Mouse (Mus musculus): ENCODE measurements around the gene Dnah14.

DNA sequence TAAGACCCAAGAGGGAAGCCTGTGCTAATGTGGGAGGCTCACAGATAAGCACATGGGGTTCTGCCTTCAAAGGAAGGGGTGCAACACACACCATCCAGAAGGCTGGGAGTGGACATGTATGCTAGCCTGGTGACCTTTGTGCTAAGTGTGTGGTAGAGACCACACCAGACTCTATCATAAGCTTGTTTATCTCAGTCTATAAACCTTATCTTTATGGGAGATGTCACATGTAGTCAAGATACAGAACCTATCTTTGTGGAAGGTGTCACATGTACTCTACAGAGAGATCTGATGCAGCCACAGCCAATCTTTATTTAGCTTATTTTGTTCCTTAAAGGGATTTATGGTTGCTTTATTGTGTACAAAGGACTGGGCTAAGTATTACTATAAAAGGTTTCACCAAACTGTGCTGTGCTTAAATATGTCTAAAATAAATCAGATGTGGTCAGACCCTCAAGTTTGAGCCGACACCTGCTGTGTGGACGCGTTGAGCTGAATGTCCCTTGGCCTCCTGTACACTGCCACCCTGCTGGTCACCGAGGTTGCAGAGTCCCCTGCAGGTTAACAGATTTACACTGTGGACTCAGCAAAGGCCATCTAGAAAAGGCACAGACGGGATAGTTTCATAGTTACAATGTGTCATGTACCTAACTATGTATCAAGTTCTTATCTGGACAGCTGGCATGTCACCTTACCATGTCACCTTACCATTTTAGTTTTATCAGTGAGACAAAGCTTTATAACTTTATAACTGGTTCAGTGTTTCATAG lies 118.6 kb downstream of the Dnah14 start:
- TF ChIP-seq CTCF (IDR thresholded peaks at IDR 0.05; ENCODE audit: extremely low read depth, insufficient read depth, low read length): no peak
- TF ChIP-seq POLR2A (IDR thresholded peaks at IDR 0.05; ENCODE audit: extremely low read depth, insufficient read depth, low read length): no peak
